Mouse (Mus musculus): ENCODE measurements around the gene Slc26a9.

- TF ChIP-seq CTCF (IDR thresholded peaks at IDR 0.05; ENCODE audit: low read depth) (no peak), EP300 (IDR thresholded peaks at IDR 0.05; ENCODE audit: low read depth) (no peak)
Observed at GRCm38 (mm10) chr1:131718952-131719694, 24.7 kb upstream of the Slc26a9 start.
